Mouse (Mus musculus) kidney, adult 18-20 months (tissue): ENCODE results near the gene Sept9.

Experiments
- DNase-seq: peaks from one replicate; pipeline ENCODE4 v3.0.0; 2021

Sept9 gene

GRCm38 (mm10) chr11:117296500-117297189, 97.2 kb downstream of the Sept9 start:
- DNase-seq = no peak

GRCm38 (mm10) chr11:117297190-117297829, 97.8 kb downstream of the Sept9 start:
- DNase-seq = no peak

- no peak for DNase-seq
These were observed 100.3 kb downstream of the Sept9 start for GRCm38 (mm10) chr11:117299741-117300140.

GRCm38 (mm10) chr11:117300809-117301208, 101.3 kb downstream of the Sept9 start:
- DNase-seq = no peak

GRCm38 (mm10) chr11:117301716-117302115, 102.3 kb downstream of the Sept9 start:
- DNase-seq = no peak

- DNase-seq = no peak
These were observed 102.9 kb downstream of the Sept9 start for GRCm38 (mm10) chr11:117302371-117302770.

GRCm38 (mm10) chr11:117305509-117306188, 106.2 kb downstream of the Sept9 start:
- no peak for DNase-seq

- no peak for DNase-seq
These were observed 107.0 kb downstream of the Sept9 start for GRCm38 (mm10) chr11:117306311-117307088.

GRCm38 (mm10) chr11:117307895-117308786, 108.7 kb downstream of the Sept9 start:
- DNase-seq = no peak

- DNase-seq = no peak
These were observed 109.9 kb downstream of the Sept9 start for GRCm38 (mm10) chr11:117309108-117309917.

- no peak for DNase-seq
These were observed 110.4 kb downstream of the Sept9 start for GRCm38 (mm10) chr11:117309918-117310287.

- no peak for DNase-seq
These were observed 111.1 kb downstream of the Sept9 start for GRCm38 (mm10) chr11:117310341-117311107.

- DNase-seq = peak; percentile 49
These were observed 111.8 kb downstream of the Sept9 start for GRCm38 (mm10) chr11:117311127-117311800.

GRCm38 (mm10) chr11:117312028-117312901, 112.8 kb downstream of the Sept9 start:
- peak; percentile 76 for DNase-seq

GRCm38 (mm10) chr11:117312936-117313335, 113.5 kb downstream of the Sept9 start:
- peak; percentile 64 for DNase-seq

GRCm38 (mm10) chr11:117313446-117313845, 114.0 kb downstream of the Sept9 start:
- DNase-seq = no peak

GRCm38 (mm10) chr11:117314026-117314425, 114.6 kb downstream of the Sept9 start:
- DNase-seq = no peak

GRCm38 (mm10) chr11:117314520-117314919, 115.1 kb downstream of the Sept9 start:
- DNase-seq = no peak

- no peak for DNase-seq
These were observed 115.8 kb downstream of the Sept9 start for GRCm38 (mm10) chr11:117315309-117315708.
